Mouse (Mus musculus): ENCODE results near the gene Srebf1. TPM values are rescaled to one million over a fixed set of nuclear protein-coding genes. Genes with fewer than 3 reads are reported as not detected.

Srebf1 gene
- polyA plus RNA-seq, 1 experiment: 106 TPM

GRCm38 (mm10) chr11:60257696-60258095, 35.3 kb upstream of the Srebf1 start:
- TF ChIP-seq CTCF (IDR thresholded peaks at IDR 0.05; ENCODE audit: extremely low read depth, insufficient read depth, insufficient read length, insufficient replicate concordance): no peak
- no peak for TF ChIP-seq POLR2A (IDR thresholded peaks at IDR 0.05; ENCODE audit: low read depth, low read length)
- H3K4me1 ChIP-seq (ENCODE audit: control insufficient read depth, insufficient read depth, insufficient read length): no peaks in the 10 kb centered on the region
- WGBS: 68% methylated on average over 2 of the region's 2 CpGs

GRCm38 (mm10) chr11:60256713-60257112, 34.3 kb upstream of the Srebf1 start:
- whole genome bisulfite sequencing: 90% methylated on average over 9 of the region's 9 CpGs
- Histone ChIP-seq H3K27ac (ENCODE audit: insufficient read depth, low read length) (no peak overlapping the region), H3K4me1 (ENCODE audit: control insufficient read depth, insufficient read depth, insufficient read length) (no peaks in the 10 kb centered on the region), H3K36me3 (ENCODE audit: control insufficient read depth, insufficient read depth, low read length) (peaks cover 2% of the 10 kb centered on the region), H3K27me3 (ENCODE audit: control insufficient read depth, insufficient read depth, low read length) (no peaks in the 10 kb centered on the region), H3K4me3 (ENCODE audit: extremely low read depth, insufficient read depth, insufficient read length) (no peak overlapping the region)
- TF ChIP-seq POLR2A (IDR thresholded peaks at IDR 0.05; ENCODE audit: low read depth, low read length) (no peak), CTCF (IDR thresholded peaks at IDR 0.05; ENCODE audit: extremely low read depth, insufficient read depth, insufficient read length, insufficient replicate concordance) (no peak)
- DNase-seq (ENCODE audit: low read depth in 1 of 2, low spot score in 2 of 2): no peak

More at GRCm38 (mm10) chr11:60257696-60258095, 35.3 kb upstream of the Srebf1 start:
- H3K27ac ChIP-seq (ENCODE audit: insufficient read depth, low read length): no peak overlapping the region
- no peak overlapping the region for H3K4me3 ChIP-seq (ENCODE audit: extremely low read depth, insufficient read depth, insufficient read length)
- peaks cover 3% of the 10 kb centered on the region for H3K36me3 ChIP-seq (ENCODE audit: control insufficient read depth, insufficient read depth, low read length)
- H3K27me3 ChIP-seq (ENCODE audit: control insufficient read depth, insufficient read depth, low read length): no peaks in the 10 kb centered on the region
- DNase-seq (ENCODE audit: low read depth in 1 of 2, low spot score in 2 of 2): no peak

GRCm38 (mm10) chr11:60256176-60256681, 33.8 kb upstream of the Srebf1 start:
- TF ChIP-seq CTCF (IDR thresholded peaks at IDR 0.05; ENCODE audit: extremely low read depth, insufficient read depth, insufficient read length, insufficient replicate concordance) (no peak), POLR2A (IDR thresholded peaks at IDR 0.05; ENCODE audit: low read depth, low read length) (no peak)
- peaks cover 2% of the 10 kb centered on the region for H3K36me3 ChIP-seq (ENCODE audit: control insufficient read depth, insufficient read depth, low read length)
- WGBS: 73% methylated on average over 6 of the region's 6 CpGs
- H3K4me3 ChIP-seq (ENCODE audit: extremely low read depth, insufficient read depth, insufficient read length): no peak overlapping the region
- H3K27ac ChIP-seq (ENCODE audit: insufficient read depth, low read length): no peak overlapping the region
- H3K4me1 ChIP-seq (ENCODE audit: control insufficient read depth, insufficient read depth, insufficient read length): no peaks in the 10 kb centered on the region
- H3K27me3 ChIP-seq (ENCODE audit: control insufficient read depth, insufficient read depth, low read length): no peaks in the 10 kb centered on the region
- DNase-seq (ENCODE audit: low read depth in 1 of 2, low spot score in 2 of 2): no peak

- Histone ChIP-seq H3K4me3 (ENCODE audit: extremely low read depth, insufficient read depth, insufficient read length) (no peak overlapping the region), H3K36me3 (ENCODE audit: control insufficient read depth, insufficient read depth, low read length) (peaks cover 2% of the 10 kb centered on the region), H3K27me3 (ENCODE audit: control insufficient read depth, insufficient read depth, low read length) (no peaks in the 10 kb centered on the region), H3K4me1 (ENCODE audit: control insufficient read depth, insufficient read depth, insufficient read length) (no peaks in the 10 kb centered on the region), H3K27ac (ENCODE audit: insufficient read depth, low read length) (no peak overlapping the region)
- 91% methylated on average over 3 of the region's 3 CpGs for WGBS
- DNase-seq (ENCODE audit: low read depth in 1 of 2, low spot score in 2 of 2): no peak
- TF ChIP-seq POLR2A (IDR thresholded peaks at IDR 0.05; ENCODE audit: low read depth, low read length) (no peak), CTCF (IDR thresholded peaks at IDR 0.05; ENCODE audit: extremely low read depth, insufficient read depth, insufficient read length, insufficient replicate concordance) (no peak)
Observed at GRCm38 (mm10) chr11:60255639-60256038, 33.3 kb upstream of the Srebf1 start.

- Histone ChIP-seq H3K36me3 (ENCODE audit: control insufficient read depth, insufficient read depth, low read length) (peaks cover 2% of the 10 kb centered on the region), H3K4me3 (ENCODE audit: extremely low read depth, insufficient read depth, insufficient read length) (no peak overlapping the region), H3K27me3 (ENCODE audit: control insufficient read depth, insufficient read depth, low read length) (no peaks in the 10 kb centered on the region), H3K27ac (ENCODE audit: insufficient read depth, low read length) (no peak overlapping the region), H3K4me1 (ENCODE audit: control insufficient read depth, insufficient read depth, insufficient read length) (no peaks in the 10 kb centered on the region)
- TF ChIP-seq POLR2A (IDR thresholded peaks at IDR 0.05; ENCODE audit: low read depth, low read length): no peak
- TF ChIP-seq CTCF (IDR thresholded peaks at IDR 0.05; ENCODE audit: extremely low read depth, insufficient read depth, insufficient read length, insufficient replicate concordance): no peak
- WGBS: 93% methylated on average over 3 of the region's 3 CpGs
- no peak for DNase-seq (ENCODE audit: low read depth in 1 of 2, low spot score in 2 of 2)
Observed at GRCm38 (mm10) chr11:60255181-60255580, 32.8 kb upstream of the Srebf1 start.

- Histone ChIP-seq H3K27ac (ENCODE audit: insufficient read depth, low read length) (no peak overlapping the region), H3K27me3 (ENCODE audit: control insufficient read depth, insufficient read depth, low read length) (no peaks in the 10 kb centered on the region), H3K4me1 (ENCODE audit: control insufficient read depth, insufficient read depth, insufficient read length) (no peaks in the 10 kb centered on the region), H3K36me3 (ENCODE audit: control insufficient read depth, insufficient read depth, low read length) (peaks cover 2% of the 10 kb centered on the region), H3K4me3 (ENCODE audit: extremely low read depth, insufficient read depth, insufficient read length) (no peak overlapping the region)
- DNase-seq (ENCODE audit: low read depth in 1 of 2, low spot score in 2 of 2): no peak
- WGBS: 87% methylated on average over 5 of the region's 5 CpGs
- TF ChIP-seq CTCF (IDR thresholded peaks at IDR 0.05; ENCODE audit: extremely low read depth, insufficient read depth, insufficient read length, insufficient replicate concordance): no peak
- TF ChIP-seq POLR2A (IDR thresholded peaks at IDR 0.05; ENCODE audit: low read depth, low read length): no peak
Observed at GRCm38 (mm10) chr11:60254308-60254707, 31.9 kb upstream of the Srebf1 start.

- DNase-seq (ENCODE audit: low read depth in 1 of 2, low spot score in 2 of 2): no peak
- TF ChIP-seq POLR2A (IDR thresholded peaks at IDR 0.05; ENCODE audit: low read depth, low read length) (no peak), CTCF (IDR thresholded peaks at IDR 0.05; ENCODE audit: extremely low read depth, insufficient read depth, insufficient read length, insufficient replicate concordance) (no peak)
- Histone ChIP-seq H3K4me1 (ENCODE audit: control insufficient read depth, insufficient read depth, insufficient read length) (no peaks in the 10 kb centered on the region), H3K27me3 (ENCODE audit: control insufficient read depth, insufficient read depth, low read length) (no peaks in the 10 kb centered on the region), H3K27ac (ENCODE audit: insufficient read depth, low read length) (no peak overlapping the region), H3K36me3 (ENCODE audit: control insufficient read depth, insufficient read depth, low read length) (peaks cover under 1% of the 10 kb centered on the region), H3K4me3 (ENCODE audit: extremely low read depth, insufficient read depth, insufficient read length) (no peak overlapping the region)
- WGBS: 90% methylated on average over 2 of the region's 2 CpGs
Observed at GRCm38 (mm10) chr11:60253546-60253945, 31.2 kb upstream of the Srebf1 start.
